Mouse (Mus musculus): ENCODE measurements around the gene Ssmem1. TPM values are rescaled to one million over a fixed set of nuclear protein-coding genes. Genes with fewer than 3 reads are reported as not detected.

Gene Ssmem1
- total RNA-seq (2023) = 0.82 and 2.6 TPM in 2 replicates

GRCm38 (mm10) chr6:30509265-30510239, at the start of gene Ssmem1, which contains the start of gene Tmem209:
Gene Ssmem1 (plus strand): TSS chr6:30509849.
Gene Tmem209 (minus strand): TSS chr6:30509783.

GRCm38 (mm10) chr6:30541009-30541799, 31.6 kb downstream of the Ssmem1 start, which contains the start of gene Cpa2:
Gene Cpa2 (plus strand): TSS chr6:30541582.

DNA sequence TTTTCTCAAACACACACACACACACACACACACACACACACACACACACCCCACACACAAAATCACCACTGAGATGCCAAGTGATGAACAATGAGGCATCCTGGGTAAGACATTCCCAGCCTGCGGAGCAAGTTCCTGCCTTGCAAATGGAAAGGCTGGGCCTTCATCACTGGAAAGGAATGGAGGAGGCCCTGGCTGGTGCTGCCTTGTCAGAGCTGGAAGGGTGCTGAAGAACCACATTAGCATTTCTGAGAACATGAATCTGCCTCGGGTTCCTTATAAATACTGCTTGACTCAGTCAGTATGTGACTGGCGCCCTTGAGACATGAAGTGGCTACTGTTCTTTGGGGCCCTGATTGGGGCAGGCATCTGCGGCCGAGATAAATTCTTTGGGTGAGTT, 58.4 kb downstream of the Ssmem1 start, which contains the start of gene Cpa4:
Gene Cpa4 (plus strand): TSS at position 301 of the 400 bp plus-strand sequence.

Other genes starting within 250 kb of the Ssmem1 start
- 62.7 and 91.6 TPM in 2 replicates for gene Ube2h, start 205.3 kb upstream of the Ssmem1 start, total RNA-seq (2023)
- 21.8 and 35.0 TPM in 2 replicates for gene Zc3hc1, start 118.8 kb upstream of the Ssmem1 start, total RNA-seq (2023)
- gene Klhdc10, start 108.0 kb upstream of the Ssmem1 start, total RNA-seq (2023) = 21.2 and 28.0 TPM in 2 replicates
- gene Tmem209, start 66 bp upstream of the Ssmem1 start, total RNA-seq (2023) = 13.5 and 15.8 TPM in 2 replicates
- not detected in 2 replicates for gene Cpa2, start 31.7 kb downstream of the Ssmem1 start, total RNA-seq (2023)
- not detected in 2 replicates for gene Cpa4, start 58.5 kb downstream of the Ssmem1 start, total RNA-seq (2023)
- not detected in 2 replicates for gene Cpa5, start 101.2 kb downstream of the Ssmem1 start, total RNA-seq (2023)
- gene Cpa1, start 129.4 kb downstream of the Ssmem1 start, total RNA-seq (2023) = not detected in 2 replicates
- 0.48 and 1.5 TPM in 2 replicates for gene Cep41, start 183.9 kb downstream of the Ssmem1 start, total RNA-seq (2023)
- gene Mest, start 213.7 kb downstream of the Ssmem1 start, total RNA-seq (2023) = not detected in 2 replicates